Mouse (Mus musculus) lung, postnatal 0 days (tissue): ENCODE measurements at regions not wholly inside any gene's neighbourhood (a gene's known extent, or its start where the extent isn't known, plus 50 kb on each side); places are given as distances from the start of the nearest gene placed in this dataset.

Source experiments
- ATAC-seq: fragments of 200-750 bp; cut with Nextera tagmentation; 2 replicates; pipeline ENCODE4 v1.8.0; 2017; ENCODE audit warnings: moderate library complexity
- DNase-seq: peaks from one replicate; pipeline ENCODE4 v3.0.0-alpha.2; 2016; ENCODE audit warnings: low spot score
- H3K27ac ChIP-seq: fragments of 300-500 bp; sonication (generic); 2 replicates; pipeline ENCODE4 v1.5.1; 2014; ENCODE audit warnings: antibody characterized with exemption, mild to moderate bottlenecking, low read length, mixed read lengths
- H3K27me3 ChIP-seq: fragments of 300-500 bp; sonication (generic); replicated peaks from 2 replicates; pipeline ENCODE4 v1.6.1; 2014; ENCODE audit warnings: low read length, mixed read lengths; ENCODE audit not compliant: insufficient read depth
- H3K36me3 ChIP-seq: fragments of 300-500 bp; sonication (generic); 2 replicates; pipeline ENCODE4 v1.6.1; 2014; ENCODE audit warnings: low read length, mixed read lengths; ENCODE audit not compliant: insufficient read depth
- H3K4me1 ChIP-seq: fragments of 300-500 bp; sonication (generic); 2 replicates; pipeline ENCODE4 v1.6.1; 2014; ENCODE audit warnings: antibody characterized with exemption, low read depth, low read length, mixed read lengths; ENCODE audit not compliant: insufficient read depth
- H3K4me2 ChIP-seq: fragments of 300-500 bp; sonication (generic); replicated peaks from 2 replicates; pipeline ENCODE4 v1.6.1; 2014; ENCODE audit warnings: low read depth, mild to moderate bottlenecking, low read length, moderate library complexity, mixed read lengths
- H3K4me3 ChIP-seq: fragments of 300-500 bp; sonication (generic); 2 replicates; pipeline ENCODE4 v1.5.1; 2014; ENCODE audit warnings: low read depth, low read length
- H3K9ac ChIP-seq: fragments of 300-500 bp; sonication (generic); replicated peaks from 2 replicates; pipeline ENCODE4 v1.6.1; 2014; ENCODE audit warnings: low read depth, mild to moderate bottlenecking
- H3K9me3 ChIP-seq: fragments of 300-500 bp; sonication (generic); 2 replicates; pipeline ENCODE4 v1.6.1; 2016; ENCODE audit warnings: low read length, mixed read lengths
- CTCF ChIP-seq: IDR thresholded peaks from 2 replicates; pipeline ENCODE4 v1.5.1; 2016; ENCODE audit warnings: antibody characterized with exemption, mild to moderate bottlenecking
- EP300 ChIP-seq: IDR thresholded peaks from 2 replicates; pipeline ENCODE4 v1.6.1; 2016; ENCODE audit warnings: antibody characterized with exemption, mild to moderate bottlenecking, control low read depth
- WGBS: fragments of 180-500 bp; shearing (Covaris S2); extraction: QIAGEN DNeasy Blood & Tissue Kit; methylation state at CpG from one replicate; pipeline ENCODE4 v1.1.7; 2014; 5-methylcytosine and 5-hydroxymethylcytosine counted together

GRCm38 (mm10) chr1:88879367-88879766 lies 177.3 kb upstream of the Arl4c start:
- DNase-seq: no peak
- no peaks in the 10 kb centered on the region for H3K4me1 ChIP-seq
- no peak overlapping the region for H3K4me2 ChIP-seq
- H3K4me3 ChIP-seq: no peak overlapping the region
- no peak overlapping the region for H3K27ac ChIP-seq
- TF ChIP-seq CTCF (no peak), EP300 (no peak)
- no peaks in the 10 kb centered on the region for H3K36me3 ChIP-seq
- no peaks in the 10 kb centered on the region for H3K27me3 ChIP-seq
- H3K9ac ChIP-seq: no peak overlapping the region
- 48% methylated on average over 5 of the region's 5 CpGs for WGBS
- no peak for ATAC-seq
- H3K9me3 ChIP-seq: no peaks in the 10 kb centered on the region

- no peak overlapping the region for H3K4me2 ChIP-seq
- no peaks in the 10 kb centered on the region for H3K36me3 ChIP-seq
- no peak for ATAC-seq
- no peak overlapping the region for H3K4me3 ChIP-seq
- TF ChIP-seq CTCF (no peak), EP300 (no peak)
- no peaks in the 10 kb centered on the region for H3K9me3 ChIP-seq
- H3K4me1 ChIP-seq: no peaks in the 10 kb centered on the region
- no peak overlapping the region for H3K9ac ChIP-seq
- 93% methylated on average over 4 of the region's 4 CpGs for WGBS
- H3K27ac ChIP-seq: no peak overlapping the region
- H3K27me3 ChIP-seq: no peaks in the 10 kb centered on the region
- no peak for DNase-seq
These were observed 179.2 kb upstream of the Sh3bp4 start for GRCm38 (mm10) chr1:88891041-88891440.

- ATAC-seq: no peak
- Histone ChIP-seq H3K9me3 (no peaks in the 10 kb centered on the region), H3K4me2 (no peak overlapping the region), H3K36me3 (no peaks in the 10 kb centered on the region), H3K9ac (no peak overlapping the region), H3K27me3 (no peaks in the 10 kb centered on the region), H3K4me1 (no peaks in the 10 kb centered on the region), H3K4me3 (no peak overlapping the region), H3K27ac (no peak overlapping the region)
- no peak for DNase-seq
- WGBS: 57% methylated on average over 8 of the region's 8 CpGs
- TF ChIP-seq CTCF (no peak), EP300 (no peak)
These were observed 167.8 kb upstream of the Sh3bp4 start for GRCm38 (mm10) chr1:88902426-88902825.

GRCm38 (mm10) chr1:88907766-88908463 lies 162.3 kb upstream of the Sh3bp4 start:
- 93% methylated on average over 14 of the region's 14 CpGs for WGBS
- DNase-seq (no peak), ATAC-seq (no peak)
- no peak for TF ChIP-seq EP300
- no peak for TF ChIP-seq CTCF
- no peak overlapping the region for H3K27ac ChIP-seq
- no peaks in the 10 kb centered on the region for H3K4me1 ChIP-seq
- H3K9ac ChIP-seq: no peak overlapping the region
- no peak overlapping the region for H3K4me3 ChIP-seq
- H3K36me3 ChIP-seq: no peaks in the 10 kb centered on the region
- no peaks in the 10 kb centered on the region for H3K9me3 ChIP-seq
- H3K4me2 ChIP-seq: no peak overlapping the region
- H3K27me3 ChIP-seq: no peaks in the 10 kb centered on the region

- H3K27me3 ChIP-seq: no peaks in the 10 kb centered on the region
- H3K4me1 ChIP-seq: no peaks in the 10 kb centered on the region
- H3K27ac ChIP-seq: no peak overlapping the region
- H3K4me3 ChIP-seq: no peak overlapping the region
- no peak overlapping the region for H3K9ac ChIP-seq
- WGBS: 45% methylated on average over 8 of the region's 8 CpGs
- H3K36me3 ChIP-seq: no peaks in the 10 kb centered on the region
- no peak for ATAC-seq
- peak; percentile 21 for DNase-seq
- no peaks in the 10 kb centered on the region for H3K9me3 ChIP-seq
- TF ChIP-seq EP300 (no peak), CTCF (no peak)
- no peak overlapping the region for H3K4me2 ChIP-seq
These were observed 161.5 kb upstream of the Sh3bp4 start for GRCm38 (mm10) chr1:88908683-88909082.

GRCm38 (mm10) chr1:88909314-88909713 lies 160.9 kb upstream of the Sh3bp4 start:
- 72% methylated on average over 4 of the region's 4 CpGs for WGBS
- Histone ChIP-seq H3K4me1 (no peaks in the 10 kb centered on the region), H3K27ac (no peak overlapping the region), H3K9me3 (0 out of 2 replicates have a peak, but pooled peaks cover 2% of the 10 kb centered on the region), H3K36me3 (no peaks in the 10 kb centered on the region), H3K4me3 (no peak overlapping the region), H3K27me3 (no peaks in the 10 kb centered on the region), H3K9ac (no peak overlapping the region), H3K4me2 (no peak overlapping the region)
- TF ChIP-seq EP300: no peak
- no peak for ATAC-seq
- no peak for DNase-seq
